Mouse (Mus musculus): ENCODE measurements around the gene Gm3336.

Gm3336 gene

DNA sequence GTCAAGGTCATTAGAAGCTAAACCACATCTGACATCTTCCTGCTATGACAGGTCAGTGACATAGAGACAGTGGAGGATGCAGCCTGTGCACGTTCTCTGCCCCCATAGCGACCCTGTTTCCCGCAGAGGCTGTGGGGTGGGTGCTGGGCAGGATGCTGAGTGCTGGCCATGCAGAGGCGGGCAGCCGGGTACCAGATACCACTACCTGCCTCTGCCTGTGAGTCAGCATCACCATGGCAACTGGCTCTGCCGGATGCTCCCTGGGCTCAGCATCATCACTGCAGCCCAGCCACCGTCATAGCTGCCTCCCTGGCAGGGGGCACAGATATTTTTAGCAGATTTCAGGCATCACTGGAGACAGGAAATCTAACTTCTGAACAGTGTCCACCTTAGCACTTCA lies 34.1 kb upstream of the Gm3336 start:
- POLR2A ChIA-PET, result interaction anchor here in 3 of 4 experiments (1.1 to 24.5 kb wide), 10 partner anchors 4 to 155 kb away, joined by 4 to 1467 read pairs (median 28); partner anchors contain the start of genes Jund (in 3 of the 3), Lsm4 (in 3 of the 3), Iqcn (in 2 of the 3) and Arrdc2 (in 1 of the 3)
- CTCF ChIA-PET, result interaction anchor here in 2 of 4 experiments (1.5 to 1.8 kb wide), 2 partner anchors 12 to 54 kb away, joined by 3 to 4 read pairs; partner anchors contain the start of gene Lsm4 (in 1 of the 2)

DNA sequence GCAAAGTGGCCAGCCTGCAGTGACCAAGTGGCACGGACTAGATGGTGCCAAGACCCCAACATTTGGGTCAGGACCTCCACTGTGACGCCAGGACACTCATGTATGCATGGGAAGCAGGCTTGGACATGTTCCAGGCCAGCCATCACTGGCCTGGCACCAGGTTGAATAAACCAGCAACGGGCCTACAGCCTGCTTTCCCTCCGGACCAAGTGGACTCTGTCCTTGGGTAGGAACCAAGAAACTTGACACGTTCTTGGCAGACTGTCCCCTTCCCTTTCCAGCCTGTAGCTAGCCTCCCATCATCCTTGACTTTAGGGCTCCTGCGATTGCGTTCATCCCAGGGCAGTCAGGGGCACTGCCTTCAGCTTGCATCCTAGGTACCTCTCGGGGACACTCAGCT lies 30.8 kb upstream of the Gm3336 start:
- CTCF ChIA-PET, result no interaction called here
- POLR2A ChIA-PET, result interaction anchor here in 3 of 4 experiments (0.6 to 24.5 kb wide), 6 partner anchors 6 to 167 kb away, joined by 3 to 1467 read pairs (median 196); partner anchors contain the start of genes Jund (in 3 of the 3), Iqcn (in 2 of the 3) and Lsm4 (in 2 of the 3)

DNA sequence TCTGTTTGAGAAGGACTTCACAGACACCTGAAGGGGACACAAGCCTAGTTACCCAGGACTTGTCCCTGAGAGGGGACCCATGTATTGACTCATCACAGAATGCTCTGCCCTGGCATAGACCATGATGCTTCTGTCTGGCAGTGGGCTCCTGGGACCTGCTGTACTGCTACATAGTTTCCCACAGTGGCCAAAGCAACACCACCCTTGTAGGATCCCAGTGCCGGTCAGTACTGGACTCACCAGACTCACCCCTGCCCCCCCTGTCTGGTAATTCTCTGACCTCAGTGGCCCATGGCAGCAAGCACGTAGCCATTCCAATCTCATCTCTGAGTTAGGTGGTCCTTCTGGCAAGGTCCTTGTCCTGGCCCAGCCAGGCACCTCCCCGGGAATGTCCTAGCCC lies 30.2 kb upstream of the Gm3336 start:
- ChIA-PET POLR2A (interaction anchor here in 3 of 4 experiments (1.6 to 24.5 kb wide), 7 partner anchors 6 to 176 kb away, joined by 4 to 1467 read pairs (median 127); partner anchors contain the start of genes Jund (in 3 of the 3), Iqcn (in 2 of the 3) and Lsm4 (in 2 of the 3)), CTCF (no interaction called here)

DNA sequence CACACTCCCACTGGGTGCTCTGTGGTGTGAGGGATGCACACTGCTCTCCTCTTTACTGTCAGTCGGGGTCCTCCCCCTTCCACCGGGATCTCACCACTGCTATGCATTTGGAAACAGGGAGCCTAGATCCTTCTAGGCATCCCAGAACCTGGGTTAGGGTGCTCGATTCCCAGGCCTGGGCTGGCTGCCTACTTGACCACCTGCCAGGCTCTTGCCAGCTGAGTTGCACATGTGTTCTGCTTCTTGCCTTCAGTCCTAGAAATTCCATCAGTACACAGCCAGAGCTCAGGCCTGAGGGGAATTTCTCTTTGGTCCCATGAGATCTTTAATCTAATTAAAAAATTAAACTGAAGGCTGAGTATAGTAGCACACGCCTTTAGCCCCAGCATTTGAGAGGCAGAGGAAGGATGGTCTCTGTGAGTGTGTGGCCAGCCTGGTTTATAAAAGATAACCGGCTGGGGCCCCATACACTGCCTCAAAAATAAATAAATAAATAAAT lies 28.4 kb upstream of the Gm3336 start:
- CTCF ChIA-PET, result interaction anchor here in 1 of 4 experiments (0.5 kb wide), 1 partner anchor 140 kb away, joined by 4 read pairs; no protein-coding TSS in a partner anchor
- POLR2A ChIA-PET, result interaction anchor here in 3 of 4 experiments (0.6 to 24.5 kb wide), 17 partner anchors 4 to 715 kb away, joined by 3 to 1467 read pairs (median 5); partner anchors contain the start of genes Jund (in 3 of the 3), Lsm4 (in 3 of the 3), Iqcn (in 2 of the 3) and Pgpep1 (in 2 of the 3)

- CTCF ChIA-PET, result interaction anchor here in 2 of 4 experiments (1.0 to 1.3 kb wide), 4 partner anchors 16 to 62 kb away, joined by 3 to 7 read pairs (median 4); partner anchors contain the start of gene Lsm4 (in 1 of the 2)
- POLR2A ChIA-PET, result interaction anchor here in 3 of 4 experiments (0.6 to 24.5 kb wide), 38 partner anchors 7 to 897 kb away, joined by 3 to 1467 read pairs (median 5); partner anchors contain the start of genes Lsm4 (in 3 of the 3), Arrdc2 (in 2 of the 3), Pgpep1 (in 2 of the 3) and Gm3336 (in 1 of the 3)
Measured at GRCm38 (mm10) chr8:70691230-70691629, 27.1 kb upstream of the Gm3336 start.

GRCm38 (mm10) chr8:70691727-70692231 lies 26.6 kb upstream of the Gm3336 start:
- ChIA-PET POLR2A (interaction anchor here in 3 of 4 experiments (0.6 to 24.5 kb wide), 42 partner anchors 7 to 897 kb away, joined by 3 to 1467 read pairs (median 4); partner anchors contain the start of genes Lsm4 (in 3 of the 3), Arrdc2 (in 2 of the 3), Pgpep1 (in 2 of the 3) and Gm3336 (in 1 of the 3)), CTCF (interaction anchor here in 2 of 4 experiments (1.0 to 1.3 kb wide), 4 partner anchors 17 to 62 kb away, joined by 3 to 7 read pairs (median 4); partner anchors contain the start of gene Lsm4 (in 1 of the 2))

GRCm38 (mm10) chr8:70693636-70694035 lies 24.7 kb upstream of the Gm3336 start:
- POLR2A ChIA-PET, result interaction anchor here (0.6 to 24.5 kb wide), 13 partner anchors 9 to 977 kb away, joined by 3 to 1467 read pairs (median 4); partner anchors contain the start of genes Lsm4 (in 4 of the 4), Arrdc2 (in 2 of the 4) and Mast3 (in 1 of the 4)

GRCm38 (mm10) chr8:70695318-70696018 lies 22.9 kb upstream of the Gm3336 start:
- ChIA-PET CTCF (interaction anchor here in 1 of 4 experiments (1.5 to 7.5 kb wide), 2 partner anchors 22 to 56 kb away, joined by 8 to 93 read pairs; partner anchors contain the start of gene Lsm4), POLR2A (interaction anchor here (0.8 to 24.5 kb wide), 44 partner anchors 9 to 198 kb away, joined by 3 to 1467 read pairs (median 16); partner anchors contain the start of genes Lsm4 (in 4 of the 4), Mpv17l2 (in 3 of the 4), Arrdc2 (in 2 of the 4) and Pgpep1 (in 2 of the 4))

More at GRCm38 (mm10) chr8:70693636-70694035, 24.7 kb upstream of the Gm3336 start:
- CTCF ChIA-PET, result interaction anchor here in 3 of 4 experiments (0.6 to 1.2 kb wide), 4 partner anchors 20 to 179 kb away, joined by 3 to 4 read pairs (median 4); partner anchors contain the start of gene Lsm4 (in 1 of the 3)

DNA sequence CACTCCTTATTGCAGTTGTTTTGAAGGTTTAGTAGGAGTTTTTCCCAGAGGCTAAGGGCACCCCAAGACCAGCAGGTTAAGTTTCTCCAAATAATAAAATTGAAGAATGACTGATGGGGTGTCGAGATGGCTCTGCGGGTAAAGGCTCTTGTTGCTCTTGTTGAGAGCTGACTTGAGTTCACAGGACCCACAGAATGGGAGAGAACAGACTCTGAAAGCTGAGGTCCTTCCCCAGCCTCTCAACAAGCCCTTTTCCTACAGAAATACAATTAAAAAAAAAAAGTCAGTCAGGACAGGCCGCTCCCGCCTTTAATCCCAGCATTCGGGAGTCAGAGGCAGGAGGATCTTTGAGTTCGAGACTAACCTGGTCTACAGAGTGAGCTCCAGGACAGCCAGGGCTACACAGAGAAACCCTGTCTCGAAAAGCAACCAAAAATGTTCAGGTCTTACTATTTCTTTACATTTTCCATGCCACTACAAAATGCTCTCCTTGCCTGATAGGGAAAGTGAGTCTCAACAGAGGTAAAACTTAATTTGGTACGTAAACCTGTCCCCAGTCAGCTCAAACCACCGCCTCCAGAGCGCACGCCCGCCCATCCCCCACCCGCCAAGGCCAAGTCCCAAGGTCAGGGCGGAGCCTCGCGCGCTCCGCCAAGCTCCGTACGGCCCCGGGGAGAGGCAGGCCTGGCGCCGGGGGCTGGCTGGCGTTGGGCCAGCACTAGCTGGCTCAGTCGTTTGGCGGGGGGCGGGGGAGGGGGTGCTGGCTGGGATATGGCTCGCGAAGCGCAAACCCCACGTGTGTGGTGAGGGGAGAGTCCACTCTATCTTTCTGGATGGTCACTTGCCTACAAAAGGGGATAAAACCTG lies 22.1 kb upstream of the Gm3336 start:
- POLR2A ChIA-PET, result interaction anchor here (0.5 to 24.5 kb wide), 91 partner anchors 9 to 1089 kb away, joined by 3 to 1467 read pairs (median 5); partner anchors contain the start of genes Lsm4 (in 4 of the 4), Rab3a (in 4 of the 4), Arrdc2 (in 3 of the 4) and Mpv17l2 (in 3 of the 4)
- CTCF ChIA-PET, result interaction anchor here in 3 of 4 experiments (0.6 to 7.5 kb wide), 11 partner anchors 22 to 184 kb away, joined by 3 to 93 read pairs (median 5); partner anchors contain the start of genes Lsm4 (in 2 of the 3) and Rab3a (in 1 of the 3)

DNA sequence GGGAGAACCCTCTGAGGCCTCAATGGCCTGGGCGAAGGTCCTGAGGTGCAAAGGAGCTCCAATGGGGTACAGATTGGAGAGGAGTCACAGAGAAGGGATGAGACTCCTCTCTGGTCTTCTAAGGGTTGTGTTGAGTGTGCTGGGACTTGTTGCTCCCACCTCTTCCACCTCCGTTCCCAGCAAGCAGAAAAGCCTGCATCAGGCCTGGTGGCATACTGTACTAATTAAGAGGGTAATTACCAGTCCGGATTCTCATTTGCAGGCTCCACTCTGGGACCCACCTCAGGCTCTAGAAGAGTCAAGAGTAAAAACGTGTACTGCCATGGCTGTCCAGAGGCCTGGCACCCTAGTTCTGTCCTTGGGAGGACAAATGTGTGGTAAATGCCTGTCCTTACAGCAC lies 21.4 kb upstream of the Gm3336 start:
- CTCF ChIA-PET, result interaction anchor here in 3 of 4 experiments (0.7 to 7.5 kb wide), 7 partner anchors 23 to 183 kb away, joined by 3 to 93 read pairs (median 8); partner anchors contain the start of gene Lsm4 (in 2 of the 3)
- POLR2A ChIA-PET, result interaction anchor here (0.5 to 24.5 kb wide), 80 partner anchors 8 to 980 kb away, joined by 3 to 1467 read pairs (median 8); partner anchors contain the start of genes Lsm4 (in 4 of the 4), Arrdc2 (in 3 of the 4), Mpv17l2 (in 3 of the 4) and Pgpep1 (in 3 of the 4)

- CTCF ChIA-PET, result interaction anchor here in 3 of 4 experiments (0.7 to 7.5 kb wide), 16 partner anchors 19 to 142 kb away, joined by 3 to 93 read pairs (median 4); partner anchors contain the start of genes Lsm4 (in 2 of the 3) and Arrdc2 (in 1 of the 3)
- POLR2A ChIA-PET, result interaction anchor here (0.5 to 24.5 kb wide), 239 partner anchors 9 to 1621 kb away, joined by 3 to 1467 read pairs (median 6); partner anchors contain the start of genes Arrdc2 (in 4 of the 4), Lsm4 (in 4 of the 4), Gm3336 (in 3 of the 4) and Mast3 (in 3 of the 4)
Measured at GRCm38 (mm10) chr8:70697366-70698250, 20.7 kb upstream of the Gm3336 start.

DNA sequence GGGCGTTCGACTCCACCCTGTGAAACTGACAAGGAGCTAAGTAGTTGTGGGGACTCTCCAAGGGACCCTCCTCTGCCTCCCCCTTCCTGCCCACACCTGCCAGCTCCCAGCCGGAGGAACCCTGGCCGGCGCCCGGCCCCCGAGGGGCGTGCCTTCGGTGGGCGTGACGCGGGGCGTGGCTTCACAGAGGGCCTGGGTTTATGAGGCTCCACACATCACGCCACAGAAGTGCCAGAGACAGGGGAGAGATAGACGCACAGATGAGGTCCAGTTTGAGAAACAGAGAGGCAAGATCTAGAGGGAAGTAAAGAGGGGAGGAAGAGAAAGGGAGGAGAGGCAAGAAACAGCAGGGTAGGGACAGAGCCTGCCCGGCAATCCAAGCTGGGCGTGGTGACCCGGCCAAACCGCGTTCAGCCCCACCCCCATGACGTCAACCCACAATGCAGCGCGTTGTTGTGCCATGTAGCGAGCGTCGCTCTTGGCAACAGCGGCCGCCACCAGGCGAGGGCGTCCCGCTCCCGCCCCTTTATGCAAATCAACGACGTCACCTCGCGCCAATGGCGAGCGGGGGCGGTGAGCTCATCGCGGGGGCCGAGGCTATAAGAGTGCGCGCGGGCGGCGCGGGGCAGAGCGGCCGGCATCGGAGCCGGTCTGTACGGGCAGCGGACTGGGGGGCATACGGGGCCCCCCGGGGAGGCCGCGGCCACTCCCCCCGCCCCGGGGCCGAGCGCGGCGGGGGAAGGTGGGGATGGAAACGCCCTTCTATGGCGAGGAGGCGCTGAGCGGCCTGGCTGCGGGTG lies 19.8 kb upstream of the Gm3336 start, which contains the start of gene Jund:
Gene Jund (plus strand): TSS at position 640 of the 800 bp plus-strand sequence.
- ChIA-PET POLR2A (interaction anchor here (0.5 to 24.5 kb wide), 289 partner anchors 10 to 1635 kb away, joined by 3 to 1467 read pairs (median 5); partner anchors contain the start of genes Arrdc2 (in 4 of the 4), Lsm4 (in 4 of the 4), Ell (in 3 of the 4) and Fkbp8 (in 3 of the 4)), CTCF (interaction anchor here in 3 of 4 experiments (0.5 to 7.5 kb wide), 28 partner anchors 18 to 743 kb away, joined by 3 to 93 read pairs (median 4); partner anchors contain the start of genes Lsm4 (in 2 of the 3), Arrdc2 (in 1 of the 3) and Gm3336 (in 1 of the 3))

DNA sequence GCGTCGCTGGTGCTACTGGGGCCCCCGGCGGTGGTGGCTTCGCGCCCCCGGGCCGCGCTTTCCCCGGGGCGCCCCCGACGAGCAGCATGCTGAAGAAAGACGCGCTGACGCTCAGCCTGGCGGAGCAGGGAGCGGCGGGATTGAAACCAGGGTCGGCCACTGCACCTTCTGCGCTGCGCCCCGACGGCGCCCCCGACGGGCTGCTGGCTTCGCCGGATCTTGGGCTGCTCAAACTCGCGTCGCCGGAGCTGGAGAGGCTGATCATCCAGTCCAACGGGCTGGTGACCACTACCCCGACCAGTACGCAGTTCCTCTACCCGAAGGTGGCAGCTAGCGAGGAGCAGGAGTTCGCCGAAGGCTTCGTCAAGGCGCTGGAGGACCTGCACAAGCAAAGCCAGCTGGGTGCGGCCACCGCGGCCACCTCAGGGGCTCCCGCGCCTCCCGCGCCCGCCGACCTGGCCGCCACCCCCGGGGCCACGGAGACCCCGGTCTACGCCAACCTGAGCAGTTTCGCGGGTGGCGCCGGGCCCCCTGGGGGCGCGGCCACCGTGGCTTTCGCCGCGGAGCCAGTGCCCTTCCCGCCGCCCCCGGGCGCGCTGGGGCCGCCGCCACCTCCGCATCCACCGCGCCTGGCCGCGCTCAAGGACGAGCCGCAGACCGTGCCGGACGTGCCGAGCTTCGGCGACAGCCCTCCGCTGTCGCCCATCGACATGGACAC lies 19.1 kb upstream of the Gm3336 start:
- ChIA-PET CTCF (interaction anchor here in 3 of 4 experiments (0.5 to 7.5 kb wide), 21 partner anchors 18 to 338 kb away, joined by 3 to 93 read pairs (median 4); partner anchors contain the start of genes Lsm4 (in 2 of the 3), Arrdc2 (in 1 of the 3) and Gm3336 (in 1 of the 3)), POLR2A (interaction anchor here (0.5 to 24.5 kb wide), 248 partner anchors 8 to 1635 kb away, joined by 3 to 1467 read pairs (median 6); partner anchors contain the start of genes Lsm4 (in 4 of the 4), Arrdc2 (in 3 of the 4), Ell (in 3 of the 4) and Fkbp8 (in 3 of the 4))
